Mouse (Mus musculus) heart, embryonic 14.5 days (tissue): ENCODE measurements around the gene Mypop. TPM values are rescaled to one million over a fixed set of nuclear protein-coding genes. Genes with fewer than 3 reads are reported as not detected.
A peak's percentile ranks its signal among the peaks of the same experiment; 100 is the strongest.

Experiments
- ATAC-seq: fragments of 200-750 bp; cut with Nextera tagmentation; 2 replicates; pipeline ENCODE4 v1.8.0; 2017; ENCODE audit warnings: low read depth, moderate TSS enrichment; ENCODE audit not compliant: insufficient number of reproducible peaks, insufficient read depth, low FRiP score
- H3K27ac ChIP-seq, 2 experiments: fragments of 200-500 bp in 1 of 2; fragments of 300-500 bp in 1 of 2; sonication (generic) in 1 of 2; replicated peaks in 1 of 2; 2 replicates each; pipeline ENCODE4 v1.5.1; 2012 to 2014; ENCODE audit warnings: low read depth in 2 of 2, low read length in 2 of 2, control low read depth in 1 of 2, mild to moderate bottlenecking in 1 of 2, mixed read lengths in 1 of 2; ENCODE audit not compliant: control insufficient read depth in 1 of 2, insufficient read depth in 1 of 2
- H3K27me3 ChIP-seq: fragments of 300-500 bp; sonication (generic); 2 replicates; pipeline ENCODE4 v1.6.1; 2014; ENCODE audit warnings: mild to moderate bottlenecking, low read length, control low read depth; ENCODE audit not compliant: control insufficient read depth, insufficient read depth
- H3K36me3 ChIP-seq: fragments of 300-500 bp; sonication (generic); 2 replicates; pipeline ENCODE4 v1.6.1; 2014; ENCODE audit warnings: mild to moderate bottlenecking, control low read depth, low read length, mixed read lengths; ENCODE audit not compliant: control insufficient read depth, insufficient read depth
- H3K4me1 ChIP-seq, 2 experiments: fragments of 200-500 bp in 1 of 2; fragments of 300-500 bp in 1 of 2; sonication (generic) in 1 of 2; 2 replicates each; pipeline ENCODE4 v1.6.1; 2012 to 2014; ENCODE audit warnings: low read length in 2 of 2, control low read depth in 1 of 2, mixed read lengths in 1 of 2; ENCODE audit not compliant: control insufficient read depth in 2 of 2, insufficient read depth in 2 of 2
- H3K4me2 ChIP-seq: fragments of 300-500 bp; sonication (generic); 2 replicates; pipeline ENCODE4 v1.6.1; 2014; ENCODE audit warnings: mild to moderate bottlenecking, low read length
- H3K4me3 ChIP-seq, 2 experiments: fragments of 200-500 bp in 1 of 2; fragments of 300-500 bp in 1 of 2; sonication (generic) in 1 of 2; 2 replicates each; pipeline ENCODE4 v1.5.1; 2012 to 2014; ENCODE audit warnings: low read length in 2 of 2, mild to moderate bottlenecking in 2 of 2, control low read depth in 1 of 2, low read depth in 1 of 2, moderate library complexity in 1 of 2; ENCODE audit not compliant: control insufficient read depth in 1 of 2, insufficient read depth in 1 of 2
- H3K9ac ChIP-seq: fragments of 300-500 bp; sonication (generic); 2 replicates; pipeline ENCODE4 v1.6.1; 2014; ENCODE audit warnings: mild to moderate bottlenecking, low read length
- H3K9me3 ChIP-seq: fragments of 300-500 bp; sonication (generic); 2 replicates; pipeline ENCODE4 v1.6.1; 2016; ENCODE audit warnings: low read length, control low read depth; ENCODE audit not compliant: control insufficient read depth
- WGBS: fragments of 180-500 bp; shearing (Covaris S2); extraction: QIAGEN DNeasy Blood & Tissue Kit; methylation state at CpG from one replicate; pipeline ENCODE4 v1.1.7; 2014; 5-methylcytosine and 5-hydroxymethylcytosine counted together
- polyA plus RNA-seq: library from polyadenylated mRNA; unstranded; fragments of >200 nt; fragmentation: Nextera tagmentation; extraction: Ambion mirVana; gene quantifications from 2 replicates; pipeline ENCODE4 v1.2.1, GENCODE M21; 2014

Mypop gene
- 1.3 and 1.6 TPM in 2 replicates for polyA plus RNA-seq

- Histone ChIP-seq H3K27me3 (peaks cover 26% of the 10 kb centered on the region), H3K9me3 (no peaks in the 10 kb centered on the region), H3K4me3 (peak within 1 kb of the TSS; percentile 42 to 45), H3K4me2 (peak within 1 kb of the TSS; percentile 77), H3K36me3 (no peaks in the 10 kb centered on the region), H3K27ac (peak within 1 kb of the TSS; percentile 60 to 70), H3K9ac (peak within 1 kb of the TSS; percentile 59), H3K4me1 (peaks cover 5 to 18% of the 10 kb centered on the region in 2 experiments)
- peak; percentile 93 for ATAC-seq
- under 1% methylated on average over 37 of the region's 37 CpGs for WGBS
Measured at GRCm38 (mm10) chr7:18990601-18991295, at the start of gene Mypop. Mypop (plus strand) TSS chr7:18991245.

GRCm38 (mm10) chr7:18942376-18942775 is 48.7 kb upstream of the Mypop start:
- Histone ChIP-seq H3K9ac (no peak overlapping the region), H3K27me3 (no peaks in the 10 kb centered on the region), H3K36me3 (no peaks in the 10 kb centered on the region), H3K9me3 (no peaks in the 10 kb centered on the region), H3K4me2 (no peak overlapping the region), H3K4me1 (no peaks in the 10 kb centered on the region), H3K4me3 (no peak overlapping the region), H3K27ac (no peak overlapping the region)
- ATAC-seq = no peak
- WGBS = 70% methylated on average over 1 of the region's 1 CpGs

GRCm38 (mm10) chr7:18942815-18943214 is 48.2 kb upstream of the Mypop start:
- no peaks in the 10 kb centered on the region for H3K27me3 ChIP-seq
- H3K27ac ChIP-seq = no peak overlapping the region
- H3K4me2 ChIP-seq = no peak overlapping the region
- WGBS = 55% methylated on average over 9 of the region's 9 CpGs
- no peaks in the 10 kb centered on the region for H3K9me3 ChIP-seq
- no peaks in the 10 kb centered on the region for H3K36me3 ChIP-seq
- H3K9ac ChIP-seq = no peak overlapping the region
- no peak for ATAC-seq
- no peak overlapping the region for H3K4me3 ChIP-seq
- no peaks in the 10 kb centered on the region for H3K4me1 ChIP-seq

GRCm38 (mm10) chr7:18948151-18948550 is 42.9 kb upstream of the Mypop start:
- no peak overlapping the region for H3K9ac ChIP-seq
- no peak overlapping the region for H3K4me2 ChIP-seq
- 0 out of 4 replicates have a peak overlapping the region, but pooled peaks of 1 of the 2 experiments have one; percentile 14 for H3K27ac ChIP-seq
- WGBS = 42% methylated on average over 6 of the region's 6 CpGs
- ATAC-seq = peak; percentile 70; the same call in 1 of the 2 replicates
- H3K27me3 ChIP-seq = peaks cover 4% of the 10 kb centered on the region
- no peaks in the 10 kb centered on the region for H3K9me3 ChIP-seq
- H3K4me1 ChIP-seq = peaks cover 0 to 5% of the 10 kb centered on the region in 2 experiments; a peak in 1 of 4 replicates
- H3K4me3 ChIP-seq = no peak overlapping the region
- no peaks in the 10 kb centered on the region for H3K36me3 ChIP-seq

GRCm38 (mm10) chr7:18949781-18950522 is 41.1 kb upstream of the Mypop start:
- Histone ChIP-seq H3K9ac (no peak overlapping the region), H3K27me3 (peaks cover 4% of the 10 kb centered on the region), H3K36me3 (no peaks in the 10 kb centered on the region), H3K4me2 (no peak overlapping the region), H3K4me1 (peaks cover 0 to 5% of the 10 kb centered on the region in 2 experiments; a peak in 1 of 4 replicates), H3K27ac (no peak overlapping the region), H3K4me3 (no peak overlapping the region), H3K9me3 (no peaks in the 10 kb centered on the region)
- 23% methylated on average over 12 of the region's 12 CpGs for WGBS
- ATAC-seq = no peak

GRCm38 (mm10) chr7:18950523-18951315 is 40.3 kb upstream of the Mypop start:
- Histone ChIP-seq H3K36me3 (no peaks in the 10 kb centered on the region), H3K4me1 (peaks cover 0 to 5% of the 10 kb centered on the region in 2 experiments; a peak in 1 of 4 replicates), H3K9ac (no peak overlapping the region), H3K27ac (no peak overlapping the region), H3K4me2 (no peak overlapping the region), H3K4me3 (no peak overlapping the region), H3K27me3 (peaks cover 4% of the 10 kb centered on the region), H3K9me3 (no peaks in the 10 kb centered on the region)
- WGBS = 24% methylated on average over 18 of the region's 18 CpGs
- no peak for ATAC-seq

GRCm38 (mm10) chr7:18951397-18951796 is 39.6 kb upstream of the Mypop start:
- peaks cover 0 to 5% of the 10 kb centered on the region in 2 experiments; a peak in 1 of 4 replicates for H3K4me1 ChIP-seq
- H3K4me3 ChIP-seq = no peak overlapping the region
- ATAC-seq = no peak
- H3K9ac ChIP-seq = no peak overlapping the region
- H3K27ac ChIP-seq = no peak overlapping the region
- no peaks in the 10 kb centered on the region for H3K36me3 ChIP-seq
- no peak overlapping the region for H3K4me2 ChIP-seq
- H3K9me3 ChIP-seq = no peaks in the 10 kb centered on the region
- H3K27me3 ChIP-seq = peaks cover 8% of the 10 kb centered on the region
- 16% methylated on average over 15 of the region's 15 CpGs for WGBS
